Mouse (Mus musculus): Measurements from ENCODE around the gene Sucnr1. TPM values are rescaled to one million over a fixed set of nuclear protein-coding genes. Genes with fewer than 3 reads are reported as not detected.

Gene Sucnr1
- polyA plus RNA-seq, 2 experiments: 1.1 to 1.2 TPM

GRCm38 (mm10) chr3:60057070-60057808 lies 24.4 kb upstream of the Sucnr1 start:
- no peak for ATAC-seq (ENCODE audit: low FRiP score, low read depth)
- WGBS: 78% methylated on average over 2 of the region's 2 CpGs
- Histone ChIP-seq H3K4me2 (replicated peaks; ENCODE audit: low read depth, low read length, severe bottlenecking) (no peak overlapping the region), H3K4me1 (ENCODE audit: control insufficient read depth, insufficient read depth, low read length) (no peaks in the 10 kb centered on the region), H3K4me3 (replicated peaks; ENCODE audit: low read length) (no peak overlapping the region), H3K27me3 (ENCODE audit: control insufficient read depth, insufficient read depth, low read length) (no peaks in the 10 kb centered on the region), H3K9me3 (ENCODE audit: control insufficient read depth, low read length) (no peaks in the 10 kb centered on the region), H3K27ac (replicated peaks; ENCODE audit: low read depth, low read length) (no peak overlapping the region), H3K9ac (ENCODE audit: low read depth, low read length, severe bottlenecking) (no peak overlapping the region), H3K36me3 (ENCODE audit: control insufficient read depth, insufficient read depth, low read length) (no peaks in the 10 kb centered on the region)
- TF ChIP-seq POLR2A (IDR thresholded peaks at IDR 0.05; ENCODE audit: borderline replicate concordance, extremely low read depth, insufficient read depth, insufficient read length): no peak
- DNase-seq (ENCODE audit: low spot score): no peak

GRCm38 (mm10) chr3:60057809-60058082 lies 23.9 kb upstream of the Sucnr1 start:
- 56% methylated on average over 1 of the region's 1 CpGs for WGBS
- ATAC-seq (ENCODE audit: low FRiP score, low read depth): no peak
- H3K27ac ChIP-seq (replicated peaks; ENCODE audit: low read depth, low read length): no peak overlapping the region
- no peak for DNase-seq (ENCODE audit: low spot score)
- H3K4me3 ChIP-seq (replicated peaks; ENCODE audit: low read length): no peak overlapping the region
- H3K4me2 ChIP-seq (replicated peaks; ENCODE audit: low read depth, low read length, severe bottlenecking): no peak overlapping the region
- no peaks in the 10 kb centered on the region for H3K4me1 ChIP-seq (ENCODE audit: control insufficient read depth, insufficient read depth, low read length)
- TF ChIP-seq POLR2A (IDR thresholded peaks at IDR 0.05; ENCODE audit: borderline replicate concordance, extremely low read depth, insufficient read depth, insufficient read length): no peak
- H3K9me3 ChIP-seq (ENCODE audit: control insufficient read depth, low read length): no peaks in the 10 kb centered on the region
- no peaks in the 10 kb centered on the region for H3K36me3 ChIP-seq (ENCODE audit: control insufficient read depth, insufficient read depth, low read length)
- H3K27me3 ChIP-seq (ENCODE audit: control insufficient read depth, insufficient read depth, low read length): no peaks in the 10 kb centered on the region
- no peak overlapping the region for H3K9ac ChIP-seq (ENCODE audit: low read depth, low read length, severe bottlenecking)

- Histone ChIP-seq H3K4me2 (replicated peaks; ENCODE audit: low read depth, low read length, severe bottlenecking) (no peak overlapping the region), H3K4me1 (ENCODE audit: control insufficient read depth, insufficient read depth, low read length) (no peaks in the 10 kb centered on the region), H3K27ac (replicated peaks; ENCODE audit: low read depth, low read length) (no peak overlapping the region), H3K9me3 (ENCODE audit: control insufficient read depth, low read length) (no peaks in the 10 kb centered on the region), H3K9ac (ENCODE audit: low read depth, low read length, severe bottlenecking) (no peak overlapping the region), H3K36me3 (ENCODE audit: control insufficient read depth, insufficient read depth, low read length) (no peaks in the 10 kb centered on the region), H3K27me3 (ENCODE audit: control insufficient read depth, insufficient read depth, low read length) (no peaks in the 10 kb centered on the region), H3K4me3 (replicated peaks; ENCODE audit: low read length) (no peak overlapping the region)
- DNase-seq (ENCODE audit: low spot score) (no peak), ATAC-seq (ENCODE audit: low FRiP score, low read depth) (no peak)
- WGBS: 87% methylated on average over 1 of the region's 1 CpGs
- TF ChIP-seq POLR2A (IDR thresholded peaks at IDR 0.05; ENCODE audit: borderline replicate concordance, extremely low read depth, insufficient read depth, insufficient read length): no peak
Measured at GRCm38 (mm10) chr3:60078883-60079415, 2.7 kb upstream of the Sucnr1 start.

- Histone ChIP-seq H3K9ac (ENCODE audit: low read depth, low read length, severe bottlenecking) (no peak overlapping the region), H3K4me2 (replicated peaks; ENCODE audit: low read depth, low read length, severe bottlenecking) (no peak overlapping the region), H3K9me3 (ENCODE audit: control insufficient read depth, low read length) (no peaks in the 10 kb centered on the region), H3K27ac (replicated peaks; ENCODE audit: low read depth, low read length) (no peak overlapping the region), H3K27me3 (ENCODE audit: control insufficient read depth, insufficient read depth, low read length) (no peaks in the 10 kb centered on the region), H3K36me3 (ENCODE audit: control insufficient read depth, insufficient read depth, low read length) (no peaks in the 10 kb centered on the region), H3K4me1 (ENCODE audit: control insufficient read depth, insufficient read depth, low read length) (no peaks in the 10 kb centered on the region), H3K4me3 (replicated peaks; ENCODE audit: low read length) (no peak overlapping the region)
- WGBS: 49% methylated on average over 4 of the region's 4 CpGs
- ATAC-seq (ENCODE audit: low FRiP score, low read depth): no peak
- DNase-seq (ENCODE audit: low spot score): no peak
- no peak for TF ChIP-seq POLR2A (IDR thresholded peaks at IDR 0.05; ENCODE audit: borderline replicate concordance, extremely low read depth, insufficient read depth, insufficient read length)
Measured at GRCm38 (mm10) chr3:60080572-60080971, 1.1 kb upstream of the Sucnr1 start.

GRCm38 (mm10) chr3:60082746-60083145 lies 1.1 kb downstream of the Sucnr1 start:
- WGBS: 74% methylated on average over 3 of the region's 3 CpGs
- no peak for ATAC-seq (ENCODE audit: low FRiP score, low read depth)

More at GRCm38 (mm10) chr3:60082746-60083145, 1.1 kb downstream of the Sucnr1 start:
- Histone ChIP-seq H3K9ac (ENCODE audit: low read depth, low read length, severe bottlenecking) (no peak overlapping the region), H3K9me3 (ENCODE audit: control insufficient read depth, low read length) (no peaks in the 10 kb centered on the region), H3K4me3 (replicated peaks; ENCODE audit: low read length) (no peak overlapping the region), H3K27me3 (ENCODE audit: control insufficient read depth, insufficient read depth, low read length) (no peaks in the 10 kb centered on the region), H3K36me3 (ENCODE audit: control insufficient read depth, insufficient read depth, low read length) (no peaks in the 10 kb centered on the region), H3K4me1 (ENCODE audit: control insufficient read depth, insufficient read depth, low read length) (no peaks in the 10 kb centered on the region), H3K4me2 (replicated peaks; ENCODE audit: low read depth, low read length, severe bottlenecking) (no peak overlapping the region), H3K27ac (replicated peaks; ENCODE audit: low read depth, low read length) (no peak overlapping the region)
- no peak for TF ChIP-seq POLR2A (IDR thresholded peaks at IDR 0.05; ENCODE audit: borderline replicate concordance, extremely low read depth, insufficient read depth, insufficient read length)
- no peak for DNase-seq (ENCODE audit: low spot score)
